Mouse (Mus musculus): ENCODE data around the gene Vgll4.

Gene Vgll4

DNA sequence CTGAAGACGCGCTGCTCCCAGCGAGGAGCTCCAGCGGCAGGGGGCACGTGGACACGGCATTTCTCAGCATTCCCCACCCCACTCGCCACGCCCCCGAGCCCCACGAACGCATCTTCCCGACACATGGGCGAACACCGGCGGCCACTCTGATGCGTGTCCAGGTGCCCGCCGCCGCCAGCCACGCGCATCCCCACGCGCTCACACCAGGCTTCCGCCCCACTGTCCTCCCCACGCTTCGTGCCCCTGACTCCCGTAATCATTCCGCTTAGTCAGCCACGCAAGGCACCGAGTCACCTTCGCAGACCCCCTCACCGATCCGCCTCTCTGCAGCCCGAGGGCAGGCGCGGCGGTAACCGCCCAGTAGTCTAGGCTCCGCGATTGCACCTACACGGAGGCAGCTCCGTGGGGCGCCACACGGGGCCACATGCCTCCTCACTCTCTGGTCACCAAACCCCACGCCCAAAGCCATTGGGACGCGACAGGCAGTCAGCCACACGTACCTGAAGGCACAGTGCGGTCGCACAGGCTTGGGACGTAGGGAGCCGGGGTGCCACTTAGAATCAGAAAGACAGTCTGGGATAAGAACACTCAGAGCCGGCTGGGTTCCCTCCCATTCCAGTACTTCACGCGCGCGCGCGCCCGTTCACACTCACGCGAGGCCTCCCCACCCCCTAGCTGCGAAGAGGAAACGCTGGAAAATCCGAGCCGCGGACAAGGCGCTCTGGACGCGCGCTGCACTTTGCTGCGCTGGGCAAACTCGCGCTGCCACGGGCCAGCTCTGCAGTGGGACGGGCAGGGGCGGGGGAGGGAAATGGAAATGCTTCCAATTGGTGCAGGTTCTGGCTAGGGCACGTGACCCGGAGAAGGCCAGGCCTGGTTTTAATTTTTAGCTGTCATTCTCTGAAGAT, at the start of gene Vgll4:
Gene Vgll4, minus strand, starts transcription at position 782 of the 908 bp plus-strand sequence.
- DNase-seq (ENCODE audit: low read depth, low spot score): peak; percentile 79

DNA sequence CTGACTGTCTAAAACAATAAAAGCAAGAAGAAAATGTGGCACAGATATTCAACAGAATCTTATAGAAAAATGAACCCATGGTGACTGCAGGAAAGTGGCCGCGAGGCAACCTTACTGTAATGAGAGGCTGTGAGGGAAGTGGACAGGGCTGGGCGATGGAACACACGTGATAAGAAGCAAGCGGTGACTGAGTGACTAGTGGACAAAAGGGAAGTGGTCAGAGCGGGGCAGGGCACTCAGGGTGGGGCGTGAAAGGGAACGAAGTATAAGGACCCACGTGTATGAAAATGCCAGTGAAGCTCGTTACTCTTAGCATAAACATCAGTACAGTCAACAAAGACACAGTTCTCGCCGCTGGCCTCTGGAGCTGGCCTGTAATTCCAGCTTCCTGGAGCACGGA, 45.7 kb upstream of the Vgll4 start:
- no peak for DNase-seq (ENCODE audit: low read depth, low spot score)

DNA sequence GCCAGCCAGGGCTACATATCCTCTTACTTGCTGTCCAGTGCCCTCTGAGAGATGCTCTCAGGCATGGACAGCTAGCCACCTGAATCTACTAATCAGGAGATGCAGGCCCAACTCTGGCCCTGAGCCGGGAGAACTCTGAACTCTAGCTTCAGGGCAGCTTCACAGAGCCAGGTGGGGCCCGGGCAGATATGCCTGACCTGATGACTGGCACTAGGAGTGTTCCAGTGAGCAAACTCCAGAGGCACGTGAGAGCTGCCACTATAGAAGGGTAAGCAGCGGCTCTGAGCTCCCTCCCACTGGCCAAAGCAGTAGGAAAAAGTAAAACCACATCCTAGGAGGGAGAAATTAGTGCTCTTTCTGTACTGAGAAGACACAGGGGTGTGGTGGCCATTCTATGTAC, 43.8 kb upstream of the Vgll4 start:
- no peak for DNase-seq (ENCODE audit: low read depth, low spot score)

- no peak for DNase-seq (ENCODE audit: low read depth, low spot score)
Observed at GRCm38 (mm10) chr6:115011792-115012191, 42.0 kb upstream of the Vgll4 start.

DNA sequence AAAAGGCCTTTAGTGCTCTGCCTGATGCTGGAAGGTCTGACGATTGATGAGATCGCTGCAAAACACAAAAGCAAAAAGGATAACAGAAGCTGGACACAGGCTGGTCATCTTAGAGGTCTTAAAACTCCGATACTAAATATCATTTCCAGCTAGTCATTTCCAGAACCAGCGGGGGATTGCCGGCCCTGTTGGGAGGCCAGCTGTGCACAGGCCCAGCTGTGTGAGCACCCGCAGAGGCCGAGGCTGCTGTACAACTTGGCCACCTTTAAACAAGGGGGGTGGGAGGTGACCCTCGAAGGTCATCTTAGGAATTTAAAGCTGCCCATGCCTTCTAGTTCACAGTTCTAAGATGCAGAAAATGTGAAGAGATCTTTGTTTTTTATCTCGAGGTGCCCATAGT, 41.0 kb upstream of the Vgll4 start:
- no peak for DNase-seq (ENCODE audit: low read depth, low spot score)

DNA sequence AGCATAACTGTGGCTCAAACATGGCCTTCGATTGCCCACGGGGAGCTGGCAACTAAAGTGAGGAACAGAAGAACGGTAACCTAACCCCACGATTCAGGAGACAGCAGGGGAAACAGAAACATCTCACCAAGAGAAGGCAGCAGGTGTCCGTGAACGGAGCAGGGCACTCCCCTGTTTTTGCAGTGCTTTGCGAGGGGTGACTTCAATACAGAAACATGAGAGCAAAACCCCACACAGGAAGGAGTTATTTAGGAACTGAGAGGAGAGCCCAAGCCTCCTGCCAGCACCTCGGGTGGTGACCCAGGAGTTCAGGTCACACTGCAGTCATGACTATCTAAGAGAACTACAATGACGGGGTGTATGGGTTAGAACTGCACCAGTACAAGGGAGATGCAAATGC, 40.5 kb upstream of the Vgll4 start:
- DNase-seq (ENCODE audit: low read depth, low spot score): no peak

GRCm38 (mm10) chr6:115007728-115008127, 37.9 kb upstream of the Vgll4 start:
- DNase-seq (ENCODE audit: low read depth, low spot score): peak; percentile 81

- no peak for DNase-seq (ENCODE audit: low read depth, low spot score)
Observed at GRCm38 (mm10) chr6:115006948-115007347, 37.2 kb upstream of the Vgll4 start.

- DNase-seq (ENCODE audit: low read depth, low spot score): no peak
Observed at GRCm38 (mm10) chr6:115006065-115006464, 36.3 kb upstream of the Vgll4 start.

DNA sequence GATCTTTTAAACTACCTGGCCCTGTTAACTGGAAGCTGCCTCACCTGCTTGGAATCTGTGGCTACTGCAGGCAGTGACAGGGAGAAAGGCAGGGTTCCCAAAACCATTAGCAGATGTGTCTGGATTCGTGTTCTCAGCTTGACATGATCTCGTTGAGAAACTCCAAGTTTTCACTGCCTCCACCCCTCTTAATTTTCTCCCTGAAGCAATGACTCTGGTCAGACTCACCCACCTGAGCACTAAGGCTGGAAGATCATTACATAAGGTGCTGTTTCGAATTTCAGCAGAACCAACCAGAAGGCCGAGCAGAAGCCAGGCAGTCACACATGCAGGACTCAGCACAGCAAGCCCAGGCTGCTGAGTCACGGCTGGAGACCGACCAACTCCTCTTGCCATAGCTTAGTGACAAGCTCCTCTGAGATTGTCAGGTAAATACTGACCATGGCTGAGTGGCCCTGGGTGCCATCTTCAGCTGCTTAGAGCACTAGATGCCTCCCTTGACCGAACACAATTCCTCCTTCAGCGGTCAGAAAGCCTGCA, 35.6 kb upstream of the Vgll4 start:
- no peak for DNase-seq (ENCODE audit: low read depth, low spot score)

GRCm38 (mm10) chr6:115004636-115005035, 34.8 kb upstream of the Vgll4 start:
- DNase-seq (ENCODE audit: low read depth, low spot score): no peak

DNA sequence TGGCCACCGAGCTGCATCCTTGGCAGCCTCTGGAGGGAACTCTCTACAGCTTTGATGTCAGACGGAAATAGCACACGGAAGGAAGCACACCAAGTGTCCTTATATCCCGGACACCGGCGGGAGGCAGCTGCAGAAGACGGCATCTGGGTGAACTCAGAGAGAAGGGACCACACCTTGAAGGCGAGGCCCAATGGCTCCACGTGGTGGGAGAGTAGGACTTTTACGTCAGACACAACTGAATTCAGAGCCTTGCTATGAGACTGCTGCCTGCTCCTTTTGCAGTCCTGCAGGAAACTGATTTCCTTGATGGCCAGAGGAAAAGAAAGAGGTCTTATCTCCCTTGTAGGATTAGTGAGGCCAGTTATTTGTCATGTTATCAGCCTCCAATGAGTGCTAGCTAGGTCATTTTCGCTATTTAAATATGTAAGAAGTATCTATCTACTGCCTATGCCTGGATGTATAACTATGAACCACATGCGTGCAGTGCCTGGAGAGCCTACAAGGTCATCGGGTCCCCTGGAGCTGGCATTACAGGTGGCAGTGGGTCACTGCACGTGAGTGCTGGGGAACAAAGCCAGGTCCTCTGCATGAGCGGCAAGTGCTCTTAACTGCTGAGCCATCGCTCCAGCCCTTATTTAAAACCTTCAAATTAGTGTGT, 28.7 kb upstream of the Vgll4 start:
- no peak for DNase-seq (ENCODE audit: low read depth, low spot score)

- peak; percentile 60 for DNase-seq (ENCODE audit: low read depth, low spot score)
Observed at GRCm38 (mm10) chr6:114997471-114997870, 27.7 kb upstream of the Vgll4 start.

- DNase-seq (ENCODE audit: low read depth, low spot score): no peak
Observed at GRCm38 (mm10) chr6:114996910-114997309, 27.1 kb upstream of the Vgll4 start.

DNA sequence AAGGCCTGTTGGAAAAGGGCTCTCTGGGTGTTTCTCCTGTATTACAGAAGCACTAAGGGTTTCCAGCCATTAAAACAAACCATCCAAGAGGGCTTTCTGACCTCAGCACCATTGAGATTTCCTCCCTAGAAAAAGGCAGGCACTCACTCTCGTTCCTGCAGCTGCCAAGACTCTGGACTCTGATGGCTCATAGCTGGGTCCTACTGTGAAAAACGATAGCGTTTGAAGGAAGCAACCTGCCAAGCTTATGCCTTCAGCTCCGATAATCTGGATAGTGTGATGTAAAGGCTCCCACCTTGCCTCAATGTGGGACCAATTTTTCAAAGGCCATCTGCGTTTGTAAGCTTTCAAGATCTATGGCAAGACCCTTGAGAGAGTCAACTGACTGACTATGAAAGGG, 24.3 kb upstream of the Vgll4 start:
- no peak for DNase-seq (ENCODE audit: low read depth, low spot score)

GRCm38 (mm10) chr6:114993659-114994058, 23.9 kb upstream of the Vgll4 start:
- no peak for DNase-seq (ENCODE audit: low read depth, low spot score)

- DNase-seq (ENCODE audit: low read depth, low spot score): no peak
Observed at GRCm38 (mm10) chr6:114991909-114992308, 22.1 kb upstream of the Vgll4 start.

DNA sequence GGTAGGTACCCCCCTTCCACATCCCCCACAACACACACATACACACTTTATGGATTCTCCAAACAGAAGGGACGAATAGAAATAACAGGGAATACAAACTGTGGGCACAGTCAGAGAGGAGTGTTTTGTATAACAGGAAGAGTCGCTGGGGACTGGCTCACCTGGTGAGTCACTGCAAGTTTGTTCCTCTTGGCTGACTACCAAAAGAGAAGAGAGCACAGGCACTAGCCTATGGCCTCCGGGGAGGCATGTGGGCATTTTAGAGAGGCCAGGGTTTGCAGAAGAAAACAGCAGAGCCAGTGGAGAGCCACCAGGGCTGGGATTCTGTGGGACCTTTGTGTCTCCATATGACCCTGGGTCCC, 18.8 kb upstream of the Vgll4 start:
- DNase-seq (ENCODE audit: low read depth, low spot score): no peak

- no peak for DNase-seq (ENCODE audit: low read depth, low spot score)
Observed at GRCm38 (mm10) chr6:114987966-114988618, 18.3 kb upstream of the Vgll4 start.

DNA sequence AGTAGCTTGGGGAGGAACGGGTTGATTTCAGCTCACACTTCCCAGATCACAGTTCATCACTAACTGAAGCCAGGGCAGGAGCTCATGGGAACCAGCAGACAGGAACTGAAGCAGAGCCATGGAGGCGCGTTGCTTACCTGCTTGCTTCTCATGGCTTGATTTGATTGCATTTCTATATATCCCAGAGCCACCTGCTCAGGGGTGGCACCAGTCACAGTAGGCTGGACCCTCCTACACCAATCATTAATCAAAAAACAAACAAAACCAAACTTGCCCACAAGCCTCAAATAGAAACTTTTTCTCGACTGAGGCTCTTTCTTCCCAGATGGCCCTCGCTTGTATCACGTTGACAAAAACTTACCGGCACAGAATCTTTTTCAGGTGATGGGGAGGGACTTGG, 12.9 kb upstream of the Vgll4 start:
- DNase-seq (ENCODE audit: low read depth, low spot score): no peak

DNA sequence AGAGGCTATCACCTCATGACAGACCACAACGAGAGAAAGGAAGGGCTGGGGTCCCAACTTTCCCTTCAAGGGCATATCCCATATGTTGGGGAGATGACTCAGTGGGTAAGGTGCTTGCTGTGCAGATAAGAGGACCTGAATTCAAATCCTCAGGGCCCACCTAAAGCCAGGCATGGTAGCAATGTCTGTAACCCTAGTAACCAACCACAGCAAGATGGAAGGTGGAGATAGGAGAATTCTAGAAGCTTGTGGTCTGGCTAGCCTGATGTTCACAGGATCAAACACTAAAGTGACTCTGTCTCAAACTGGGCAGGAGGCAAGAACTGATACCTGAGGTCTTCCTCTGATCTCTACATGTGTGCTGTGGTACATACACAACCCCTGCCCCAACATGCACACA, 9.9 kb upstream of the Vgll4 start:
- DNase-seq (ENCODE audit: low read depth, low spot score): no peak

- no peak for DNase-seq (ENCODE audit: low read depth, low spot score)
Observed at GRCm38 (mm10) chr6:114976915-114977419, 7.2 kb upstream of the Vgll4 start.
